Mouse (Mus musculus): Measurements from ENCODE around the gene Hoxc8. TPM values are rescaled to one million over a fixed set of nuclear protein-coding genes. Genes with fewer than 3 reads are reported as not detected.
A peak's percentile ranks its signal among the peaks of the same experiment; 100 is the strongest.

Hoxc8 gene
- polyA plus RNA-seq, 1 experiment from 2014 or later = 11.1 TPM

DNA sequence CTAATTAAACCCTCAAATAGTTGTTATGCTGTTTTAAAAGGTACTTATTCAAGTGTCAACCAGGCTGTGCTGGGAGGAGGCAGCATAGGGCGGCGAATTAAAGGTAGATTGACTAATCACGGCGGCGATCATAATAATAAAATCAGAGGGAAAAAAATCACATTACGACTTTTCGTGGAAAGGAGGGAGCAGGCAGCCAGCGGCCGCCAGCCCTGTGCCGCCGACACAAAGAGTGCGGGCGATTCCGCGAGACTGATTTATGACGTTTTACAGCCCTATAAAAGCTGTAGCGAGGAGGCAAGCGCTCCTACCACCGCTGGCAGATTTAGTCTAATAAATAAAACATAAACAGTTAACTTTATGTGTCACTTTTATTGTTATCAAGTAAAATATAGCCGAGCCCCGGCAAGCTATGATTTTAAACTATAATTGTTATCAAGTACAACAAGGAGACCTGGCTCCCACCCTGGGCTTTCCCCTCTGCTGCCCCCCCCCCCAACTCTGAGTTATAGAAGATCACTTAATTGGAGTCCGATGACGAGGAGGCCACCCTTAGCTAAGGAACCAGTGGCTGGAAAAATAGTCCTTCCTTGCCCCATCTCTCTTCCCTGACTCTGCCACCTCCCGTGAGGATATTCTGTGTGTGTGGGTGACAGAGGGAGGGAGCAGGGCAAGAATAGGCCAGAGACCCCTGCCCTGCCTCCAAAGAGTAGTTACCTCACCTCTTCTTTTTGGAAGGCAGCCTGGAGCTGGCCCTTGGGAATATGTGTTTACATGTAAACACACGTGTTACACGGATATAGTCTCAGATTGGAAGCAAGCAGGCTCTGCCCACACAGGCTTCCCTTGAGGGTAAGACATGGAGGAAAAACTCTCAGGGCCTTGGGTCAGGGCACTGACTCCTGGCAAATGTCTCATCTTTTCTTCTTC is 42.5 kb downstream of the Hoxc8 start:
- Histone ChIP-seq H3K27ac (peak overlapping the region; percentile 72), H3K4me3 (replicated peaks) (peak overlapping the region; percentile 19), H3K9me3 (replicated peaks) (no peaks in the 10 kb centered on the region), H3K4me1 (peaks cover 75% of the 10 kb centered on the region), H3K9ac (no peak overlapping the region), H3K36me3 (no peaks in the 10 kb centered on the region), H3K27me3 (peaks cover 78% of the 10 kb centered on the region), H3K4me2 (peak overlapping the region; percentile 47)
- WGBS = 1% methylated on average over 26 of the region's 26 CpGs
- peak; percentile 28; the same call in 1 of the 2 replicates for ATAC-seq (replicated peaks; ENCODE audit: low FRiP score)

DNA sequence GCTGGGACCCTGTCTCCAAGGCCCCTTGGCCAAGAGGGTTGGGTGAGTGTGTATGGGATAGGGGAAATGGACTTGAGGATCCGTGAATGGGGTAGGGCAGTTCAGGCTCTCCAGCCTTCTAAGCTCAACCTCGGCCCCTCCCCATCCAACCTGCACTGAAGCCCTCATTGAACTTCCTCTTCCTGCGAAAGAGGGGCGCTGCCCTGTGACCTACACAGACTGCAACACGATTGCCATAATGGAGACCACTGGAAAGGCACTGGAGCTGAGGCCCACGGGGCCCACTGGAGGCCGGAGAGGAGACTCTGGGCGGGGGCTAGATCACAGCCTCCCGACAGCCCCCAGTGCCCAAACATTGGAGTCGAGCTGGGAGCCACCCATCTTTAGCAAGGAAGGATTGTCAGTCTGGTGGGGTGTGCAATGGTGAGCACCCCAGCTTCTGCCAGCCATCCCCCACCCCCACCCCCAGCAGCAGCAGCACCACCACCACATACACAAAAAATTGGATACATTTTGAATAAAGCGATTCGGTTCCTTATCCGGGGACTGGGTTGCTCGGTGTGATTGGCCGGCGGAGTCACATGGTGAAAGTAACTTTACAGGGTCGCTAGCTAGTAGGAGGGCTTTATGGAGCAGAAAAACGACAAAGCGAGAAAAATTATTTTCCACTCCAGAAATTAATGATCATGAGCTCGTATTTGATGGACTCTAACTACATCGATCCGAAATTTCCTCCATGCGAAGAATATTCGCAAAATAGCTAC is 43.8 kb downstream of the Hoxc8 start:
- ATAC-seq (replicated peaks; ENCODE audit: low FRiP score) = 0 out of 2 replicates have a peak, but pooled peaks have one; percentile 27

DNA sequence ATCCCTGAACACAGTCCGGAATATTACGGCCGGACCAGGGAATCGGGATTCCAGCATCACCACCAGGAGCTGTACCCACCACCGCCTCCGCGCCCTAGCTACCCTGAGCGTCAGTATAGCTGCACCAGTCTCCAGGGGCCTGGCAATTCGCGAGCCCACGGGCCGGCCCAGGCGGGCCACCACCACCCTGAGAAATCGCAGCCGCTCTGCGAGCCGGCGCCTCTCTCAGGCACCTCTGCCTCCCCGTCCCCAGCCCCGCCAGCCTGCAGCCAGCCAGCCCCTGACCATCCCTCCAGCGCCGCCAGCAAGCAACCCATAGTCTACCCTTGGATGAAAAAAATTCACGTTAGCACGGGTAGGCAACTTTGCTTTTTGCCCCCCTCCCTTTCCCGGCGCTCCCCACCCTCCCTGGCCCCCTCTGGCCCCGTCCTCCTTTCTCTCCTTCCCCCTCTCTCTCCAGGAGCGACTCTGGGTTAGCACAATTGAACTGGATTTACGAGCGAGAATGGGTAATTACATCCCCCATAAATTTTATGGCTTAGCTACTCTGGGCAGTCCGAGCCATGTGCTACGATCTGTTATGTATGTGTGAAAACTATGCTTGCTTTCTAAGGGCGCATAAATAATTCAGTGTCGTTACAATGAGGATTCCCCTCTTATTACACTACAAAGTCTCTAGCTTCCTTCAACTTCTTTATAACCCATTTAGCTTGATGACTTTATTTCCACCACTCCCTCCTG is 44.6 kb downstream of the Hoxc8 start:
- H3K27ac ChIP-seq = peak overlapping the region; percentile 93
- H3K4me2 ChIP-seq = peak overlapping the region; percentile 85
- H3K36me3 ChIP-seq = no peaks in the 10 kb centered on the region
- 1% methylated on average over 34 of the region's 34 CpGs for WGBS
- peak overlapping the region; percentile 54 for H3K9ac ChIP-seq
- peaks cover 72% of the 10 kb centered on the region for H3K27me3 ChIP-seq
- H3K9me3 ChIP-seq (replicated peaks) = no peaks in the 10 kb centered on the region
- ATAC-seq (replicated peaks; ENCODE audit: low FRiP score) = peak; percentile 88
- peak overlapping the region; percentile 49 for H3K4me3 ChIP-seq (replicated peaks)
- H3K4me1 ChIP-seq = peaks cover 90% of the 10 kb centered on the region

More for the DNA sequence above, 43.8 kb downstream of the Hoxc8 start:
- Histone ChIP-seq H3K36me3 (no peaks in the 10 kb centered on the region), H3K27me3 (peaks cover 71% of the 10 kb centered on the region), H3K27ac (peak overlapping the region; percentile 93), H3K4me1 (peaks cover 84% of the 10 kb centered on the region), H3K9ac (peak overlapping the region; percentile 54), H3K9me3 (replicated peaks) (no peaks in the 10 kb centered on the region), H3K4me2 (peak overlapping the region; percentile 85), H3K4me3 (replicated peaks) (peak overlapping the region; percentile 49)
- 3% methylated on average over 24 of the region's 24 CpGs for WGBS

DNA sequence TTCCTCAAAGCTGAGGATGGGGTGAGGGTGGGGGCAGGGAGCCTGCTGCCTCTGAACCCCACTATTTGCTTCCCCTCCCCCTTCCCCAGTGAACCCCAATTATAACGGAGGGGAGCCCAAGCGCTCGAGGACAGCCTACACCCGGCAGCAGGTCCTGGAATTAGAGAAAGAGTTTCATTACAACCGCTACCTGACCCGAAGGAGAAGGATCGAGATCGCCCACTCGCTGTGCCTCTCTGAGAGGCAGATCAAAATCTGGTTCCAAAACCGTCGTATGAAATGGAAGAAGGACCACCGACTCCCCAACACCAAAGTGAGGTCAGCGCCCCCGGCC is 45.1 kb downstream of the Hoxc8 start:
- Histone ChIP-seq H3K4me1 (peaks cover 90% of the 10 kb centered on the region), H3K36me3 (no peaks in the 10 kb centered on the region), H3K9ac (peak overlapping the region; percentile 33), H3K9me3 (replicated peaks) (no peaks in the 10 kb centered on the region), H3K4me3 (replicated peaks) (peak overlapping the region; percentile 49), H3K27me3 (peaks cover 72% of the 10 kb centered on the region), H3K27ac (peak overlapping the region; percentile 93), H3K4me2 (peak overlapping the region; percentile 85)
- WGBS = 3% methylated on average over 14 of the region's 14 CpGs
- ATAC-seq (replicated peaks; ENCODE audit: low FRiP score) = no peak

DNA sequence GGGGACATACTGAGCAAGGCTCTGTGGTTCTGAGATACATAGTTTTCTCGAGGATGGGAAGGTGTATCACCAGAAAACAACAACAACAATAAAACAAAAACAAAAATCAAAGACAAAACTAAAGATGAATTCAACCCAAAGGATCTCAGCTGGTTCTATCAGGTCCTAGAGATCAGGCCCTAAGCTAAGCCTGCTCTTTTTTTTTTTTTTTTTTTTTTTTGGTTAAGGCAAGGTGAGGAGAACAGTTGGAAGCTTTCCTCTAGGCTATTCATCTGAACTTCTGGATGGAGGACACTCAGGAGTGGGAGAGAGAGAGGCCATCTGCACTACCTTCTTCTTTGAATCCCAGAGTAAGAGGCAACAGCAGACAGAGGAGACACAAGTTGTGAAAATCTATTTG is 47.2 kb downstream of the Hoxc8 start:
- Histone ChIP-seq H3K36me3 (no peaks in the 10 kb centered on the region), H3K27ac (no peak overlapping the region), H3K4me1 (peaks cover 97% of the 10 kb centered on the region), H3K9me3 (replicated peaks) (no peaks in the 10 kb centered on the region), H3K4me3 (replicated peaks) (no peak overlapping the region), H3K4me2 (no peak overlapping the region), H3K9ac (no peak overlapping the region), H3K27me3 (peaks cover 74% of the 10 kb centered on the region)
- 30% methylated on average over 1 of the region's 1 CpGs for WGBS
- no peak for ATAC-seq (replicated peaks; ENCODE audit: low FRiP score)

- 29% methylated on average over 10 of the region's 10 CpGs for WGBS
- peak overlapping the region; percentile 54; the same call in 1 of the 2 replicates for H3K27ac ChIP-seq
- no peak overlapping the region for H3K4me3 ChIP-seq (replicated peaks)
- peak overlapping the region; percentile 19 for H3K4me2 ChIP-seq
- H3K4me1 ChIP-seq = peaks cover 88% of the 10 kb centered on the region
- no peak for ATAC-seq (replicated peaks; ENCODE audit: low FRiP score)
- no peak overlapping the region for H3K9ac ChIP-seq
- H3K27me3 ChIP-seq = peaks cover 67% of the 10 kb centered on the region
- H3K9me3 ChIP-seq (replicated peaks) = no peaks in the 10 kb centered on the region
- no peaks in the 10 kb centered on the region for H3K36me3 ChIP-seq
These were observed 48.5 kb downstream of the Hoxc8 start for GRCm38 (mm10) chr15:103038701-103039480.

GRCm38 (mm10) chr15:103039609-103040008 is 49.2 kb downstream of the Hoxc8 start:
- no peaks in the 10 kb centered on the region for H3K9me3 ChIP-seq (replicated peaks)
- ATAC-seq (replicated peaks; ENCODE audit: low FRiP score) = no peak
- peaks cover 81% of the 10 kb centered on the region for H3K4me1 ChIP-seq
- WGBS = 17% methylated on average over 3 of the region's 3 CpGs
- no peaks in the 10 kb centered on the region for H3K36me3 ChIP-seq
- peak overlapping the region; percentile 28; the same call in 1 of the 2 replicates for H3K27ac ChIP-seq
- peaks cover 63% of the 10 kb centered on the region for H3K27me3 ChIP-seq
- H3K4me3 ChIP-seq (replicated peaks) = no peak overlapping the region
- no peak overlapping the region for H3K4me2 ChIP-seq
- no peak overlapping the region for H3K9ac ChIP-seq

DNA sequence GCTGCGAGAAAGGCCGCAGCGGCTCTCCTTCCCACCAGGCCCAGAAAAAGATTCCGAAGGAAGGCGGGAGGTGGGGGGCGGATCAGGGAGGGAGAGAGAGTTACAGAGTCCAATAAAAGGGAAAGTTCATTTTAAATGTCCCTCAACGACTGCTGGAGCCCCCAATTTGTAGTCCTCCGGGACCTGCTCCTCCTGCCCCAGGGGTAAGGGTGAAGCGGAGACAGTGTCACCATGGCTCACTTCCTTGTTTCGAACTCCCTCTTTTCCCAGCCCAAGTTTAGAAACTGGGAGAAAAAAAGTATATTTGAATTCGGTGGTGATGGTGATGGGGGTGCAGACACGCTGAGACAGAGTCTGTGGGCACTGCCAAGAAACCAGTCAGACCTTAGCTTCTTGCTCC is 50.2 kb downstream of the Hoxc8 start:
- H3K4me1 ChIP-seq = peaks cover 71% of the 10 kb centered on the region
- H3K36me3 ChIP-seq = no peaks in the 10 kb centered on the region
- peak overlapping the region; percentile 15 for H3K4me3 ChIP-seq (replicated peaks)
- no peak for ATAC-seq (replicated peaks; ENCODE audit: low FRiP score)
- peak overlapping the region; percentile 49 for H3K4me2 ChIP-seq
- 26% methylated on average over 12 of the region's 12 CpGs for WGBS
- peak overlapping the region; percentile 22; the same call in 1 of the 2 replicates for H3K9ac ChIP-seq
- H3K9me3 ChIP-seq (replicated peaks) = no peaks in the 10 kb centered on the region
- H3K27me3 ChIP-seq = peaks cover 56% of the 10 kb centered on the region
- peak overlapping the region; percentile 68 for H3K27ac ChIP-seq

DNA sequence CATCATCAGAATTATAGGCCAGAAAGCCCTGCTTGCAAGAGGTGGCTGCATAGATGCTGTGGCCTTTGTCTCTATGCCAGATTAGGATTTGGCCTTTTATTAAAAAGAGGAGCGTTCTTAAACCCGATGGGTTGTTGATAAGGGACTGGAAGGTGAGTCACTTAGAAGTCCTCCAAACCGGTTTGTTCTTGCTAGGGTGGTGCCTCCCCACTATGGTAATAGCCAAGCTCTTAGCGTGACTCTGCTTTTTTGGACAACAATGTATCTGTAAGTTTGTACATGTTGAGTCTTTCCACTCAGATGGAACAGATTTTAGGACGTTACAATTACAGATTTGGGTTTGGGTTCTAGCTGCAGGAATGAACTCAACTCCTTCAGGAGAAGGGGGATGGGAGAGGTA is 51.2 kb downstream of the Hoxc8 start:
- peaks cover 51% of the 10 kb centered on the region for H3K27me3 ChIP-seq
- no peaks in the 10 kb centered on the region for H3K9me3 ChIP-seq (replicated peaks)
- H3K9ac ChIP-seq = no peak overlapping the region
- no peak overlapping the region for H3K4me3 ChIP-seq (replicated peaks)
- peaks cover 61% of the 10 kb centered on the region for H3K4me1 ChIP-seq
- WGBS = 33% methylated on average over 5 of the region's 5 CpGs
- no peak overlapping the region for H3K4me2 ChIP-seq
- H3K27ac ChIP-seq = peak overlapping the region; percentile 68; the same call in 1 of the 2 replicates
- ATAC-seq (replicated peaks; ENCODE audit: low FRiP score) = no peak
- H3K36me3 ChIP-seq = no peaks in the 10 kb centered on the region

DNA sequence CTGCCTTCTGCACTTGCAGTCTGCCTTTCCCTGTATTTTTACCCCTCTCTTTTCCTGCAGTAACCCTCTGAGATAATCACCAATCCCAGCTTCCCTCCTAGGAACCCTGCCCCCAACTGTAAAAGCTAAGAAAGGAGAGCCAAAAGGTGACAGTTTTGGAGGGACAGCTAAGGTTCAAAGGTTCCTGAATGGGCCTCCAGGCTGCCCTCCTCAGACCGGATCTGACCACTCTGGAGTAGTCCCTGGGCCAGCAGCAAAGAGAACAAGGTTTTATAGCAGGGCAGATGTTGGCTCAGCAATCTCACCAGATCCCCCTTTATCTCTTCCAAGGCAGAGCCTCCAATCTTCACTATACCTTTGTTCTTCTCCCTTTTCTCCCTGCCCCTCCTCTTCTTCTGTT is 51.8 kb downstream of the Hoxc8 start:
- Histone ChIP-seq H3K36me3 (no peaks in the 10 kb centered on the region), H3K9me3 (replicated peaks) (no peaks in the 10 kb centered on the region), H3K4me1 (peaks cover 56% of the 10 kb centered on the region), H3K4me2 (no peak overlapping the region), H3K27me3 (peaks cover 45% of the 10 kb centered on the region), H3K27ac (peak overlapping the region; percentile 49; the same call in 1 of the 2 replicates), H3K4me3 (replicated peaks) (no peak overlapping the region), H3K9ac (no peak overlapping the region)
- WGBS = 7% methylated on average over 1 of the region's 1 CpGs
- ATAC-seq (replicated peaks; ENCODE audit: low FRiP score) = no peak

Data from kidney, embryonic 15.5 days (tissue).